Mouse (Mus musculus): ENCODE data around the gene Ccl22.

The Ccl22 gene

DNA sequence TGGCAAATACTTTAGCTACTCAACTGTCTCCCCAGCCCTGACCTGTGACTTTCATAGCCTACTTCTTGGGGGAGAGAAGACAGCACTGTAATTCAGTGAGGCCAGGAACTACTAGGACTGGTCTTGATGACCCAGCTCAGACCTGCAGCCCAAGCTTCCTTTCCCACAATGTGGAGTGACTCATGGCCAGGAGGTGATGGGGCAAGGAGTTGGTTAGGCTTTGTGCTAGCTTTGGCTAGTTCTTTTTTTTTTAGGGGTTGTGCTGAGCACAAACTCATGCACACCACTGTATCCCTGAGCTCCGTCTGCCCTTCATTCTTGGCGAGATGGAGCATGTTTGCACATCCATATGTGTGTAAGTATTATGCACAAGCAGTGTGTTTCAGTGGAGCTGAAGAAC, 31.0 kb downstream of the Ccl22 start:
- no peak for ATAC-seq (ENCODE audit: insufficient number of reproducible peaks, low FRiP score, low TSS enrichment)

DNA sequence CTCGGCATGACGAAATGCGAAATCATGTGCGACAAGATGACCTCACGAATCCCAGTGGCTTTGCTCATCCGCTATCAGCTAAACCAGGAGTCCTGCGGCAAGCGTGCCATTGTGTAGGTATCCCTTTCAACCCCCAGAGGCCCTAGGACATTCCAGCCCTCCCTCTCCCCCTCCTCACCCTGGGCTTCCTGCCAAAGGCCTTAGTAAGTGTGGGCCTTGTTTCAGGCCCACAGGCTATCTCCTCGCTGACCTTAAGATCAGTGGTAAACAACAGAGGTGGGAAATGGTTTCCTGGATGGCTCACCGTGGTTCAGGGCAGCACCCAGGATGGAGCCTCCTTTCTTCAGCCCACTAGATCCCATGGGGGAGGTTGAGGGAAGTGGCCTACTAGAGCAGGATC, 32.6 kb downstream of the Ccl22 start:
- no peak for ATAC-seq (ENCODE audit: insufficient number of reproducible peaks, low FRiP score, low TSS enrichment)

GRCm38 (mm10) chr8:94778473-94778872, 33.1 kb downstream of the Ccl22 start:
- ATAC-seq (ENCODE audit: insufficient number of reproducible peaks, low FRiP score, low TSS enrichment): no peak

GRCm38 (mm10) chr8:94778895-94779533, 33.6 kb downstream of the Ccl22 start:
- no peak for ATAC-seq (ENCODE audit: insufficient number of reproducible peaks, low FRiP score, low TSS enrichment)

DNA sequence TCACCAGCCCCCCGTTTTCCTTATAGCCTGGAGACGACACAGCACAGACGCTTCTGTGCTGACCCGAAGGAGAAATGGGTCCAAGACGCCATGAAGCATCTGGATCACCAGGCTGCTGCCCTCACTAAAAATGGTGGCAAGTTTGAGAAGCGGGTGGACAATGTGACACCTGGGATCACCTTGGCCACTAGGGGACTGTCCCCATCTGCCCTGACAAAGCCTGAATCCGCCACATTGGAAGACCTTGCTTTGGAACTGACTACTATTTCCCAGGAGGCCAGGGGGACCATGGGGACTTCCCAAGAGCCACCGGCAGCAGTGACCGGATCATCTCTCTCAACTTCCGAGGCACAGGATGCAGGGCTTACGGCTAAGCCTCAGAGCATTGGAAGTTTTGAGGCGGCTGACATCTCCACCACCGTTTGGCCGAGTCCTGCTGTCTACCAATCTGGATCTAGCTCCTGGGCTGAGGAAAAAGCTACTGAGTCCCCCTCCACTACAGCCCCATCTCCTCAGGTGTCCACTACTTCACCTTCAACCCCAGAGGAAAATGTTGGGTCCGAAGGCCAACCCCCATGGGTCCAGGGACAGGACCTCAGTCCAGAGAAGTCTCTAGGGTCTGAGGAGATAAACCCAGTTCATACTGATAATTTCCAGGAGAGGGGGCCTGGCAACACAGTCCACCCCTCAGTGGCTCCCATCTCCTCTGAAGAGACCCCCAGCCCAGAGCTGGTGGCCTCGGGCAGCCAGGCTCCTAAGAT, 34.3 kb downstream of the Ccl22 start:
- ATAC-seq (ENCODE audit: insufficient number of reproducible peaks, low FRiP score, low TSS enrichment): no peak

DNA sequence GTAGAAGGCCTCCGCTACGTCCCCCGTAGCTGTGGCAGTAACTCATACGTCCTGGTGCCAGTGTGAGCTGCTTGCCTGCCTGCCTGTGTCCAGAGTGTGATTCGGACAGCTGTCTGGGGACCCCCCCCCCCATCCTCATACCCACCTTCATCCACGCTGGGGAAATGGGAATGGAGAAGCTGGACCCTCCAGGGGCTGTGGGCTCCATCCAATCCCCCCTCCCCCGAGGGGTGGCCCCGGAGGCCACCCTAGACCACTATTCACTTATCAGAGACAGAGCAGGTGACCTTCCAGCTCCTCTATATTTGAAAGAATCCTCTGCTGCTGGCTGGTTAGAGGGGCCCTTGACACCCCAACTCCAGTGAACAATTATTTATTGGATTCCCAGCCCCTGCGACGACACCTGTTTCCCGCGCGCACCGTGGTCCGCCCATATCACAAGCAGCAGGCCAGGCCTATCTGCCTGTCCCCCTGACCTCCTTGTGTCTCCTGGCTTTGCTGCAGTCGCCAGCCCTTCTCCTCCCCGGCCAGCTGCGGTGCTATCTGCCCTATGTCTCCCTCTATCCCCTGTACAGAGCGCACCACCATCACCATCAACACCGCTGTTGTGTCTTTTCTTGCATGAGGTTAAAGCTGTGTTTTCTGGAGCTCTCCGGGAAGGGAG, 35.2 kb downstream of the Ccl22 start:
- no peak for ATAC-seq (ENCODE audit: insufficient number of reproducible peaks, low FRiP score, low TSS enrichment)

DNA sequence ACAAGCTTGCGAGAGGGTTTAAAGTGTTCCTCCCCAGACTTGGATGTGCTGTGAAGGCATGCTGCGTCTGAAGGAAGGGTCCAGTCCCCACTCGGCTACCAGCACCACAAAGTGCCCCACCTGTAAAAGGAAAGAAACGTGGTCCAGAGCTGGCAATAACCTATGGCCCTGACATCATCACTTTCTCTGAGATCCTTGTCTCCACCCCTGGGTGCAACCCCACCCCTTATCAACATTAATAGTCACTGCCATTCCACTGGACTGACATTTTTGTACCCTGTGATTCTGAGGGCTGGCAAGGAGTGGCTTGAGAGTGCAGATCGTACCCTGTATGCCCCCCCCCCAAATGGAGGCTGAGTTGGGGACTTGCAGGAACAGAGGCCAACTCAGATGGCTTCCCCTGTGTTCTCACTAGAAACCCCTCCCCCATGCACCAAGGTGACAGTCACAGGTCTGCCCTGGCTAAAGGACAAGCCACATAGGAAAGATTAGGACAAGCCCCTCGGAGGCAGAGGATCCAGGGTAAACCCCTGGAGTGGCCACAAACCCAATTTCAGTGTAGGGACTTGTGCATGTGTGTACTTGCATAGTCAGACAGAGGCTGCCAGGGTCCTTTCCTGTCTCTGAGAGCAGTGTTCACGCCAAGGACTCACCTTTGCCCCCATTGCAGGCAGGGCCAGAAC, 35.9 kb downstream of the Ccl22 start:
- no peak for ATAC-seq (ENCODE audit: insufficient number of reproducible peaks, low FRiP score, low TSS enrichment)

DNA sequence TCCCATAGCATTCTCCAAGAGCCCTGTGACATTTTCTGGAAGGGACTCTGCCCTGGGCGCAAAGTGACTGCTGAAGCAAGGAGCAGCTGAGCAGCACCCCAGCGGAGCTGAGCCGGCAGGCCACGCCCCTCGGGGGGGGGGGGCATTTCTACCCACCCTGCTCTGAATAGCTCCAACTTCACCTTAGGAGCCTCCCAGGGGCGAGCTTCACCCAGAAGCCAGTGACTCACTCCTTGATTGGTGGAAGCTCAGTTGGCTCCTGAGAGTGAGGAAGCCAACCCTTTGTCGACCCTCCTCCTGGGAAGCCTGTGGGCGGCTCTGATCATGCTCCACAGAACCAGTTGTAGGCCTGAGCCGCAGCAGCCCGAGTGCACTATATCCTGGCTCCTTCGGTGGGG, 36.4 kb downstream of the Ccl22 start:
- no peak for ATAC-seq (ENCODE audit: insufficient number of reproducible peaks, low FRiP score, low TSS enrichment)

DNA sequence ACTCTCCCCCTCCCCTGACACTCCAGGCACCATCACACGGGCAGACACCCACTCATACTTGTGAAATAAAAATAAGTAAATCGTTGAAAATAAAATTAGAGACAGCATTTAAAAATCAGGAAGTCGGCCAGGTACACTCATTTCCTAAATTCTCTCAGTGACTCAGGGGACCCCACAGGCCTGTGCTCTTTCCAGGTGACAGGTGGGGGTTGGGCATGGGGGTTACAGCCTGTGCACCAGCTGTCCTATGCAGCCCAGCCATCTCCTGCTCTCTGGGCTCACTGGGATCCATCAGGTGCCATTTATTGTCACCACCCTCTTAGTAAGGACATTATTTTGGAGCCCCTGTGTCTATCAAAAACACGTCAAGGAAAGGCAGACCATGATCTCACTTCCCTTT, 38.5 kb downstream of the Ccl22 start:
- ATAC-seq (ENCODE audit: insufficient number of reproducible peaks, low FRiP score, low TSS enrichment): no peak

- no peak for ATAC-seq (ENCODE audit: insufficient number of reproducible peaks, low FRiP score, low TSS enrichment)
Measured at GRCm38 (mm10) chr8:94785247-94785985, 40.0 kb downstream of the Ccl22 start.

GRCm38 (mm10) chr8:94785995-94786595, 40.7 kb downstream of the Ccl22 start:
- no peak for ATAC-seq (ENCODE audit: insufficient number of reproducible peaks, low FRiP score, low TSS enrichment)

DNA sequence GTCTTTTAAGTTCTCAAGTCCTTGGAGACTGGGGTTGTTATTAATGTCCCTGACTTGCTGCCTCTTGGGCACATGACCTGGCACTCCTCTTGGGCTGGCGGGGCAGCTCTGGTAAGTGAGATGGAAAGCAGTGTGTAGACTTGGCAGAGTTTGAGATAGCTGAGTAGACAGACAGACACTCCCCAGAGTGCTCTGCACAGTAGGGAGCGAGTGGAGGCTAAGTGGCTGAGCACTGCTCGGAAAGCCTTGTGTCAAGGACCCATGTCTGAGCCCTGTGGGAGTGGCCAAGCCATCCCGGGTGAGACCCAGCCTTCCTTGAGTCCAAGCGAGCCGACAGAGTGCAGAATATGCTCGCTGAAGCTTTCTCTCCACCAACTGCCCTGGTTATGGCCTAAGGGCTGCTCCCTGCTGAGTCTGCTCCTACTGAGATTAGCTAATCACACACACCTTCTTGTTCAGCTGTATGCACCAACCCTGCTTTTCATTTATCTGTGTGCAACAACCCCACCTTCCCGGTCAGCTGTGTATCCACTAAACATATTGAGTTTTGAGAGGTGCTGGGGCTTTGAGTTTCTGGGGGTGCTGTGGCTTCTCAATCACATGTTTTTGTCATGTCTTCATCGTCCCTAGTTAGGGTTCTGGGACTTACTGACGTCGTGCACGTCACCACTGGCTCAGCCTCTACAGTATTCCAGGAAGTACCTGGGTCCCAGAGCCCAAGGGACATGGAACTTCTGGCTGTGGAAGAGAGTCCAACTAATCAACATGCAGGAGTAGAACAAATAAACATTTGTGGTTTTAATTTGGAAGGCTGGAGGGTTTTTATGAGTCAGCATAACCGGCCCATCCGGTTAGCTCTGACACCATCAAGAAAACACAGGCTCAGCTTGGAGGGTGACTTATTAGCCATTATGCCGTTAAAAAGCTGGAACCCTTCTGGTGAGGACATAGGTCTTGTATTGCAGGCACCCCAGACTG, 42.4 kb downstream of the Ccl22 start:
- no peak for ATAC-seq (ENCODE audit: insufficient number of reproducible peaks, low FRiP score, low TSS enrichment)

DNA sequence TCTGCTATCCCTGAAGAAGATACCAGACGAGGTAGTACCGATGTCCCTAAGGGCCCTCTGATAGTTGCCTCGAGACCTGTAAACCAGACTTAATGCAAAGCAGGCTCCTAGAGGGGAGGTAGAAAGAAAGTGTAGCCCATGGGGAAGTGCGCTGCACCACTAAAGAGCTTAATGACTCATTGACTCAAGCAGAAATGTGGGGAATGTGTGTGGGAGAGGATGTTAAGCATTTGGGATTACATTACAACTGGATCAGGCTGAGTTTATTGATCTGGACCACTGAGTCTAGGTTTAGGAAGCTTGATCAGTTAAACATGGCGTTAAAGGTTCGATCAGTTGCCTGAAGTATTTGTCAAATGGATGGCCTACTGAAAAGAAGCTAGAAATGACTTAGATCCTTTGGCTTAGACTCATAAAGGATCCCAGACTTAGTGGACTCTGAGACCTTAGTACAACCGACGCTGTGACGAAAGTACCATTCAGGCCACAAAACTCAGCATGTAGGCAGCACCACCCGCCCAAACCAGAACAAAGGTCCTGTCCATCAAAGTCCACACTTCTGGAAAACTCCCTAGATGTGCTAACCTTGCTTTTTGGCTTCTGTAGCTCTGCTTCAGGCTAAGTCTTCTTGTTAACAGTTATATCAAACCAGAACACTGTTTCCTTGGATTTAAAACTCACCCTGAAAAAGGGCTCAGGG, 44.0 kb downstream of the Ccl22 start:
- no peak for ATAC-seq (ENCODE audit: insufficient number of reproducible peaks, low FRiP score, low TSS enrichment)

DNA sequence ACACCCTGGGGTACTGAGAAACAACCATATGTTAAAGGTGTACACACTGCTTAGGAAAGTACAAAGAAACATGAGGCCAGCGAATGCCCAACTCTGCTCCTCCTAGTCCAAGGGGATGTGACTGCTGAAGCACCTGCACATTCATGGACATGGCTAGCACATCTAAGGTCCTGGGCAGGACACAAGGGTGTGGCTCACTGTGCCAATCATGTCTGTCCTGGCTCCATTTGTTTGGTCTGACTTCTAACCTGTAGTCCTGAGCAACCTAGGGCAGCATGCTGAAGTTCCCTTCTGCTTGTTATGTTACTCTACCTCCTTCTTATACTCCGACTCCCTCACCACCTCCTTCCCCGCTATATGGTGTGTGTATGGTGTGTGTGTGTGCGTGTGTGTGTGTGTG, 49.0 kb downstream of the Ccl22 start:
- no peak for ATAC-seq (ENCODE audit: insufficient number of reproducible peaks, low FRiP score, low TSS enrichment)

GRCm38 (mm10) chr8:94794782-94795181, 49.4 kb downstream of the Ccl22 start:
- no peak for ATAC-seq (ENCODE audit: insufficient number of reproducible peaks, low FRiP score, low TSS enrichment)

GRCm38 (mm10) chr8:94800278-94800968, 55.0 kb downstream of the Ccl22 start:
- ATAC-seq (ENCODE audit: insufficient number of reproducible peaks, low FRiP score, low TSS enrichment): no peak

Measured in cerebellum, adult (tissue).